Mouse (Mus musculus) stomach, embryonic 15.5 days (tissue): ENCODE measurements around the gene Fam107a. TPM values are rescaled to one million over a fixed set of nuclear protein-coding genes. Genes with fewer than 3 reads are reported as not detected.

Source experiments
- ATAC-seq: fragments of 200-750 bp; cut with Nextera tagmentation; 2 replicates; pipeline ENCODE4 v1.8.0; 2017; ENCODE audit warnings: low read depth, moderate number of reproducible peaks, moderate TSS enrichment; ENCODE audit not compliant: insufficient read depth, low FRiP score
- H3K27ac ChIP-seq: fragments of 300-500 bp; sonication (generic); 2 replicates; pipeline ENCODE4 v1.5.1; 2015; ENCODE audit warnings: mild to moderate bottlenecking, inconsistent platforms
- H3K27me3 ChIP-seq: fragments of 300-500 bp; sonication (generic); replicated peaks from 2 replicates; pipeline ENCODE4 v1.6.1; 2015; ENCODE audit warnings: inconsistent platforms
- H3K36me3 ChIP-seq: fragments of 300-500 bp; sonication (generic); 2 replicates; pipeline ENCODE4 v1.6.1; 2015; ENCODE audit warnings: inconsistent platforms
- H3K4me1 ChIP-seq: fragments of 300-500 bp; sonication (generic); 2 replicates; pipeline ENCODE4 v1.6.1; 2015; ENCODE audit warnings: inconsistent platforms
- H3K4me2 ChIP-seq: fragments of 300-500 bp; sonication (generic); 2 replicates; pipeline ENCODE4 v1.6.1; 2015; ENCODE audit warnings: mild to moderate bottlenecking, inconsistent platforms
- H3K4me3 ChIP-seq: fragments of 300-500 bp; sonication (generic); replicated peaks from 2 replicates; pipeline ENCODE4 v1.5.1; 2015; ENCODE audit warnings: inconsistent platforms
- H3K9ac ChIP-seq: fragments of 300-500 bp; sonication (generic); 2 replicates; pipeline ENCODE4 v1.6.1; 2015; ENCODE audit warnings: inconsistent platforms
- H3K9me3 ChIP-seq: fragments of 300-500 bp; sonication (generic); 2 replicates; pipeline ENCODE4 v1.6.1; 2016; ENCODE audit warnings: inconsistent platforms
- WGBS: fragments of 180-500 bp; shearing (Covaris S2); methylation state at CpG from one replicate; pipeline ENCODE4 v1.1.7; 2015; 5-methylcytosine and 5-hydroxymethylcytosine counted together
- polyA plus RNA-seq: library from polyadenylated mRNA; unstranded; fragments of >200 nt; fragmentation: Nextera tagmentation; extraction: Ambion mirVana; gene quantifications from 2 replicates; pipeline ENCODE4 v1.2.1, GENCODE M21; 2015

Gene Fam107a
- polyA plus RNA-seq, 1 experiment from 2014 or later: 0.23 TPM

GRCm38 (mm10) chr14:8250141-8250871 is 67.5 kb downstream of the Fam107a start:
- no peaks in the 10 kb centered on the region for H3K9me3 ChIP-seq
- 68% methylated on average over 9 of the region's 9 CpGs for WGBS
- ATAC-seq: no peak

GRCm38 (mm10) chr14:8249206-8249605 is 68.6 kb downstream of the Fam107a start:
- Histone ChIP-seq H3K9me3 (no peaks in the 10 kb centered on the region), H3K4me3 (no peak overlapping the region), H3K4me1 (no peaks in the 10 kb centered on the region), H3K27me3 (no peaks in the 10 kb centered on the region), H3K4me2 (no peak overlapping the region), H3K27ac (no peak overlapping the region), H3K36me3 (no peaks in the 10 kb centered on the region), H3K9ac (no peak overlapping the region)
- ATAC-seq: no peak
- 98% methylated on average over 1 of the region's 1 CpGs for WGBS

More at GRCm38 (mm10) chr14:8250141-8250871, 67.5 kb downstream of the Fam107a start:
- Histone ChIP-seq H3K4me1 (no peaks in the 10 kb centered on the region), H3K4me3 (no peak overlapping the region), H3K27me3 (no peaks in the 10 kb centered on the region), H3K27ac (no peak overlapping the region), H3K9ac (no peak overlapping the region), H3K4me2 (no peak overlapping the region), H3K36me3 (no peaks in the 10 kb centered on the region)

- no peaks in the 10 kb centered on the region for H3K9me3 ChIP-seq
- ATAC-seq: no peak
- H3K27ac ChIP-seq: no peak overlapping the region
- no peak overlapping the region for H3K4me3 ChIP-seq
- H3K36me3 ChIP-seq: no peaks in the 10 kb centered on the region
- H3K4me1 ChIP-seq: no peaks in the 10 kb centered on the region
- WGBS: 80% methylated on average over 8 of the region's 8 CpGs
- H3K9ac ChIP-seq: no peak overlapping the region
- no peaks in the 10 kb centered on the region for H3K27me3 ChIP-seq
- no peak overlapping the region for H3K4me2 ChIP-seq
Measured at GRCm38 (mm10) chr14:8246878-8247277, 70.9 kb downstream of the Fam107a start.

Other genes starting within 250 kb of the Fam107a start
- gene Rpp14, start 237.7 kb downstream of the Fam107a start, polyA plus RNA-seq: 48.8 and 52.3 TPM in 2 replicates
- gene Pxk, start 219.8 kb downstream of the Fam107a start, polyA plus RNA-seq: 39.0 and 39.6 TPM in 2 replicates
- gene Pdhb, start 145.0 kb downstream of the Fam107a start, polyA plus RNA-seq: 176 and 189 TPM in 2 replicates
- 12.9 and 14.2 TPM in 2 replicates for gene Kctd6, start 103.9 kb downstream of the Fam107a start, polyA plus RNA-seq
- gene Acox2, start 58.7 kb downstream of the Fam107a start, polyA plus RNA-seq: 2.1 and 3.1 TPM in 2 replicates
- gene Oit1, start 60.7 kb upstream of the Fam107a start, polyA plus RNA-seq: 14.5 and 17.8 TPM in 2 replicates